8 mouse cellular contexts compared by ENCODE assay signal in genomic region chr7:49245537-49246239, GRCm38 (mm10).
DNase-seq lines count a peak whose midpoint lies in the region; ATAC-seq lines count a peak whose summit lies in the region.

No protein-coding gene starts in this region.

- H3K9me3 ChIP-seq in hindbrain, embryonic 12.5 days (replicated peaks): no peaks in the 10 kb centered on the region

- peak overlapping the region; percentile 78 for H3K27ac ChIP-seq in hindbrain, embryonic 12.5 days

- H3K4me2 ChIP-seq in hindbrain, embryonic 12.5 days (replicated peaks): peak overlapping the region; percentile 99

- DNase-seq in R1 (ENCODE audit: low read depth, low spot score): peak; percentile 89
- DNase-seq in cerebellum, postnatal 10 days: peak; percentile 96 to 97
- peak; percentile 85 to 93 for DNase-seq in frontal cortex, postnatal 10 days (ENCODE audit: low spot score in 2 of 2)
- DNase-seq in layer of hippocampus, postnatal 25 days (ENCODE audit: extremely low spot score in 1 of 2, low spot score in 1 of 2): peak; percentile 85 to 86
- peak; percentile 94 for DNase-seq in lung, postnatal 14 days
- DNase-seq in ovary, postnatal 36 days (ENCODE audit: low spot score): peak; percentile 95
- DNase-seq in thymus, postnatal 14 days: peak; percentile 88

- peak overlapping the region; percentile 55 for H3K4me3 ChIP-seq in hindbrain, embryonic 12.5 days

- ATAC-seq in hindbrain, embryonic 12.5 days (ENCODE audit: low FRiP score): peak; percentile 97

- peaks cover 29% of the 10 kb centered on the region for H3K27me3 ChIP-seq in hindbrain, embryonic 12.5 days

- H3K36me3 ChIP-seq in hindbrain, embryonic 12.5 days: no peaks in the 10 kb centered on the region

- H3K9ac ChIP-seq in hindbrain, embryonic 12.5 days: peak overlapping the region; percentile 70

- WGBS in hindbrain, embryonic 12.5 days: under 1% methylated on average over 68 of the region's 68 CpGs

- H3K4me1 ChIP-seq in hindbrain, embryonic 12.5 days: peaks cover 39% of the 10 kb centered on the region

Comparison
In these comparisons a context has a peak if more than half of its experiments do, and no peak if none do; other contexts are left out.
1. Peak in every context shown above with its lines: DNase-seq, ATAC-seq, H3K4me3 ChIP-seq and H3K27ac ChIP-seq.